Mouse (Mus musculus): ENCODE measurements around the gene Gm21836. TPM values are rescaled to one million over a fixed set of nuclear protein-coding genes. Genes with fewer than 3 reads are reported as not detected.

The Gm21836 gene
- polyA plus RNA-seq (2014; fragmentation: Illumina TruSeq; extraction: RNeasy Lipid Tissue Mini Kit (QIAGEN cat#74804); ENCODE audit: low read depth, low replicate concordance), result not detected

GRCm38 (mm10) chr9:124493693-124494092 is at the start of gene Gm21836:
Gene Gm21836 (minus strand): TSS chr9:124493793.

GRCm38 (mm10) chr9:124476096-124476902 is 17.3 kb downstream of the Gm21836 start, which contains the start of gene Ppp2r3d:
Gene Ppp2r3d (minus strand): TSS chr9:124476898.

Other genes with a start within 250 kb of the Gm21836 start
- 210 TPM for gene 2010315B03Rik, start 181.1 kb downstream of the Gm21836 start, polyA plus RNA-seq (2014; fragmentation: Illumina TruSeq; extraction: RNeasy Lipid Tissue Mini Kit (QIAGEN cat#74804); ENCODE audit: low read depth, low replicate concordance)
- gene Ppp2r3d, start 16.9 kb downstream of the Gm21836 start, polyA plus RNA-seq (2014; fragmentation: Illumina TruSeq; extraction: RNeasy Lipid Tissue Mini Kit (QIAGEN cat#74804); ENCODE audit: low read depth, low replicate concordance), result 9.8 TPM